Mouse (Mus musculus) left cerebral cortex, adult 18-20 months (tissue): Measurements from ENCODE around the gene Vdac2. TPM values are rescaled to one million over a fixed set of nuclear protein-coding genes. Genes with fewer than 3 reads are reported as not detected.
A peak's percentile ranks its signal among the peaks of the same experiment; 100 is the strongest.

ENCODE experiments used
- DNase-seq, 2 experiments: peaks; one replicate each; pipeline ENCODE4 v3.0.0; 2021 to 2022; ENCODE audit warnings: low spot score in 2 of 2, mixed read lengths in 1 of 2
- long read RNA-seq, 2 experiments: library from polyadenylated mRNA; stranded (forward); transcript quantifications; one replicate each; pipeline ENCODE4 v2.0.0; 2021
- total RNA-seq, 2 experiments: library from RNA; stranded (reverse); gene quantifications; 2 replicates each; pipeline ENCODE4 v1.2.3; 2021

Vdac2 gene
- total RNA-seq, result 100 to 1,000 TPM; 228 to 254 TPM
- long read RNA-seq, experiment 1, transcript Vdac2-201 (10 exons, 1,954 nt), result major isoform, 271 of 286 reads
- long read RNA-seq, experiment 1, partial matches to known transcripts, result 6 of 286 reads
- long read RNA-seq, experiment 1, other reads (novel, unspliced or antisense), result 8 of 286 reads
- long read RNA-seq, experiment 2, transcript Vdac2-201 (10 exons, 1,954 nt), result major isoform, 273 of 292 reads
- long read RNA-seq, experiment 2, partial matches to known transcripts, result 7 of 292 reads
- long read RNA-seq, experiment 2, other reads (novel, unspliced or antisense), result 11 of 292 reads

GRCm38 (mm10) chr14:21824938-21825337 is at the start of gene Vdac2:
TSS of gene Vdac2 (plus strand) at chr14:21825238.
- no peak for DNase-seq

GRCm38 (mm10) chr14:21776201-21776600 is 48.8 kb upstream of the Vdac2 start:
- DNase-seq, result no peak

GRCm38 (mm10) chr14:21786500-21786899 is 38.5 kb upstream of the Vdac2 start:
- DNase-seq, result no peak

GRCm38 (mm10) chr14:21787374-21787773 is 37.7 kb upstream of the Vdac2 start:
- DNase-seq, result no peak

- DNase-seq, result peak; percentile 17 to 43
Measured at GRCm38 (mm10) chr14:21788121-21788520, 36.9 kb upstream of the Vdac2 start.

GRCm38 (mm10) chr14:21790585-21791251 is 34.3 kb upstream of the Vdac2 start:
- DNase-seq, result no peak

- no peak for DNase-seq
Measured at GRCm38 (mm10) chr14:21791722-21792121, 33.3 kb upstream of the Vdac2 start.

- peak; percentile 36 to 59 for DNase-seq
Measured at GRCm38 (mm10) chr14:21792250-21792649, 32.8 kb upstream of the Vdac2 start.

GRCm38 (mm10) chr14:21800641-21801040 is 24.4 kb upstream of the Vdac2 start:
- DNase-seq, result no peak

- no peak for DNase-seq
Measured at GRCm38 (mm10) chr14:21801624-21802023, 23.4 kb upstream of the Vdac2 start.

GRCm38 (mm10) chr14:21802543-21803206 is 22.4 kb upstream of the Vdac2 start:
- DNase-seq, result no peak

- DNase-seq, result no peak
Measured at GRCm38 (mm10) chr14:21806203-21806602, 18.8 kb upstream of the Vdac2 start.

- no peak for DNase-seq
Measured at GRCm38 (mm10) chr14:21806631-21807160, 18.3 kb upstream of the Vdac2 start.

GRCm38 (mm10) chr14:21808208-21808922 is 16.7 kb upstream of the Vdac2 start:
- DNase-seq, result no peak

- no peak for DNase-seq
Measured at GRCm38 (mm10) chr14:21809418-21809817, 15.6 kb upstream of the Vdac2 start.

GRCm38 (mm10) chr14:21811301-21811700 is 13.7 kb upstream of the Vdac2 start:
- DNase-seq, result no peak

GRCm38 (mm10) chr14:21811744-21812393 is 13.2 kb upstream of the Vdac2 start:
- no peak for DNase-seq

GRCm38 (mm10) chr14:21812590-21813162 is 12.4 kb upstream of the Vdac2 start:
- peak; percentile 46 to 71 for DNase-seq

GRCm38 (mm10) chr14:21813216-21813615 is 11.8 kb upstream of the Vdac2 start:
- no peak for DNase-seq

- no peak for DNase-seq
Measured at GRCm38 (mm10) chr14:21813847-21814246, 11.2 kb upstream of the Vdac2 start.
